Mouse (Mus musculus): ENCODE measurements around the gene Macrod2.

The Macrod2 gene

GRCm38 (mm10) chr2:141202015-141202364 lies 806.9 kb downstream of the Macrod2 start:
- no peak for DNase-seq (ENCODE audit: low spot score in 2 of 2)

- DNase-seq (ENCODE audit: low spot score in 2 of 2) = no peak
These were observed 816.2 kb downstream of the Macrod2 start for GRCm38 (mm10) chr2:141211346-141211745.

GRCm38 (mm10) chr2:141212291-141212690 lies 817.2 kb downstream of the Macrod2 start:
- DNase-seq (ENCODE audit: low spot score in 2 of 2) = no peak

- DNase-seq (ENCODE audit: low spot score in 2 of 2) = no peak
These were observed 822.4 kb downstream of the Macrod2 start for GRCm38 (mm10) chr2:141217490-141217889.

- DNase-seq (ENCODE audit: low spot score in 2 of 2) = no peak
These were observed 822.8 kb downstream of the Macrod2 start for GRCm38 (mm10) chr2:141217925-141218324.

- no peak for DNase-seq (ENCODE audit: low spot score in 2 of 2)
These were observed 833.7 kb downstream of the Macrod2 start for GRCm38 (mm10) chr2:141228809-141229208.

- DNase-seq (ENCODE audit: low spot score in 2 of 2) = no peak
These were observed 834.7 kb downstream of the Macrod2 start for GRCm38 (mm10) chr2:141229820-141230219.

- peak; percentile 8 to 19 for DNase-seq (ENCODE audit: low spot score in 2 of 2)
These were observed 836.0 kb downstream of the Macrod2 start for GRCm38 (mm10) chr2:141231011-141231668.

GRCm38 (mm10) chr2:141234306-141234705 lies 839.2 kb downstream of the Macrod2 start:
- no peak for DNase-seq (ENCODE audit: low spot score in 2 of 2)

- no peak for DNase-seq (ENCODE audit: low spot score in 2 of 2)
These were observed 839.8 kb downstream of the Macrod2 start for GRCm38 (mm10) chr2:141234724-141235453.

GRCm38 (mm10) chr2:141247680-141248079 lies 852.6 kb downstream of the Macrod2 start:
- DNase-seq (ENCODE audit: low spot score in 2 of 2) = no peak

- no peak for DNase-seq (ENCODE audit: low spot score in 2 of 2)
These were observed 869.5 kb downstream of the Macrod2 start for GRCm38 (mm10) chr2:141264582-141264981.

- DNase-seq (ENCODE audit: low spot score in 2 of 2) = no peak
These were observed 871.5 kb downstream of the Macrod2 start for GRCm38 (mm10) chr2:141266591-141266990.

GRCm38 (mm10) chr2:141271541-141271940 lies 876.4 kb downstream of the Macrod2 start:
- DNase-seq (ENCODE audit: low spot score in 2 of 2) = no peak

GRCm38 (mm10) chr2:141272966-141273365 lies 877.9 kb downstream of the Macrod2 start:
- DNase-seq (ENCODE audit: low spot score in 2 of 2) = no peak

- DNase-seq (ENCODE audit: low spot score in 2 of 2) = no peak
These were observed 879.2 kb downstream of the Macrod2 start for GRCm38 (mm10) chr2:141274262-141274661.

- DNase-seq (ENCODE audit: low spot score in 2 of 2) = no peak
These were observed 884.1 kb downstream of the Macrod2 start for GRCm38 (mm10) chr2:141279130-141279698.

- DNase-seq (ENCODE audit: low spot score in 2 of 2) = no peak
These were observed 885.7 kb downstream of the Macrod2 start for GRCm38 (mm10) chr2:141280817-141281216.

GRCm38 (mm10) chr2:141286110-141286747 lies 891.1 kb downstream of the Macrod2 start:
- DNase-seq (ENCODE audit: low spot score in 2 of 2) = no peak

- no peak for DNase-seq (ENCODE audit: low spot score in 2 of 2)
These were observed 893.4 kb downstream of the Macrod2 start for GRCm38 (mm10) chr2:141288494-141288893.

- DNase-seq (ENCODE audit: low spot score in 2 of 2) = no peak
These were observed 894.1 kb downstream of the Macrod2 start for GRCm38 (mm10) chr2:141289059-141289713.

GRCm38 (mm10) chr2:141292847-141293246 lies 897.7 kb downstream of the Macrod2 start:
- DNase-seq (ENCODE audit: low spot score in 2 of 2) = no peak

Measured in frontal cortex, postnatal 14 days (tissue).